Mouse (Mus musculus): ENCODE results near the gene Pdgfa.

DNA sequence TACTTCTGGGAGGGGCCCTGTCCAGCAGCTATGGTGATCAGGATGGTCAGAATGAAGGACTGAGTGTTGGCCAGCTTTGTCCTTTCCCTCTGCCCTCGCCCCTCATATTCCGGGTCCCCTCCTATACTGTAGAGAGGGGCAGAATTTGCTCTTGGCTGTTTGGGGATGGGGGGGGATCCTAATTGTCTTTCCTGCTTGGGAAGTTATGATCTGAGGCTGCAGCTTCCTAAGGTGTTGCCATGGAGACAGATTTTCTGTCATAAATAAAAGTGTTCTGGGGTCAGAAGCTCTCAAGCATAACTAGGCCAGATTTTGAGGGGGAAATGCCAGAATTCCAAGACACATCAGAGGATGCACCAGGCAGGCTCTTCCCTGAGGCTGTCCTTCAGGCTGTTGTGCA lies 31.6 kb downstream of the Pdgfa start:
- TF ChIP-seq CTCF (IDR thresholded peaks at IDR 0.05; ENCODE audit: low read depth, low read length) = no peak
- no peak for TF ChIP-seq POLR2AphosphoS5 (IDR thresholded peaks at IDR 0.05; ENCODE audit: insufficient replicate concordance, low read depth, low read length)
- TF ChIP-seq GATA1 (IDR thresholded peaks at IDR 0.05; ENCODE audit: borderline replicate concordance, low read length) = no peak
- TF ChIP-seq TAL1 (conservative IDR thresholded peaks at IDR 0.05; ENCODE audit: low read depth, low read length) = no peak

Measured in G1E (cell line).